Mouse (Mus musculus) heart, embryonic 12.5 days (tissue): Measurements from ENCODE around the gene Epha4. TPM values are rescaled to one million over a fixed set of nuclear protein-coding genes. Genes with fewer than 3 reads are reported as not detected.

Source experiments
- ATAC-seq: fragments of 200-750 bp; cut with Nextera tagmentation; 2 replicates; pipeline ENCODE4 v1.8.0; 2017; ENCODE audit warnings: moderate TSS enrichment, moderate library complexity; ENCODE audit not compliant: insufficient number of reproducible peaks, low FRiP score
- H3K27ac ChIP-seq: fragments of 300-500 bp; sonication (generic); 2 replicates; pipeline ENCODE4 v1.5.1; 2016; ENCODE audit warnings: mild to moderate bottlenecking, moderate library complexity; ENCODE audit not compliant: poor library complexity, severe bottlenecking
- H3K27me3 ChIP-seq: fragments of 300-500 bp; sonication (generic); replicated peaks from 2 replicates; pipeline ENCODE4 v1.6.1; 2016; ENCODE audit warnings: mild to moderate bottlenecking, moderate library complexity
- H3K36me3 ChIP-seq: fragments of 300-500 bp; sonication (generic); 2 replicates; pipeline ENCODE4 v1.6.1; 2016; ENCODE audit warnings: mild to moderate bottlenecking, moderate library complexity
- H3K4me1 ChIP-seq: fragments of 300-500 bp; sonication (generic); replicated peaks from 2 replicates; pipeline ENCODE4 v1.6.1; 2016; ENCODE audit warnings: mild to moderate bottlenecking
- H3K4me2 ChIP-seq: fragments of 300-500 bp; sonication (generic); 2 replicates; pipeline ENCODE4 v1.6.1; 2016; ENCODE audit warnings: mild to moderate bottlenecking, moderate library complexity
- H3K4me3 ChIP-seq: fragments of 300-500 bp; sonication (generic); 2 replicates; pipeline ENCODE4 v1.5.1; 2016; ENCODE audit warnings: mild to moderate bottlenecking
- H3K9ac ChIP-seq: fragments of 300-500 bp; sonication (generic); 2 replicates; pipeline ENCODE4 v1.6.1; 2016; ENCODE audit warnings: mild to moderate bottlenecking, moderate library complexity
- H3K9me3 ChIP-seq: fragments of 300-500 bp; sonication (generic); replicated peaks from 2 replicates; pipeline ENCODE4 v1.6.1; 2016; ENCODE audit warnings: mild to moderate bottlenecking, moderate library complexity
- WGBS: fragments of 180-500 bp; shearing (Covaris S2); methylation state at CpG from one replicate; pipeline ENCODE4 v1.1.7; 2016; 5-methylcytosine and 5-hydroxymethylcytosine counted together
- polyA plus RNA-seq: library from polyadenylated mRNA; unstranded; fragments of >200 nt; fragmentation: Nextera tagmentation; extraction: Ambion mirVana; gene quantifications from 2 replicates; pipeline ENCODE4 v1.2.1, GENCODE M21; 2016

Gene Epha4
- polyA plus RNA-seq, 1 experiment from 2014 or later = 6.2 TPM

GRCm38 (mm10) chr1:77525082-77525481, 10.2 kb upstream of the Epha4 start:
- H3K27ac ChIP-seq = no peak overlapping the region
- H3K9me3 ChIP-seq = no peaks in the 10 kb centered on the region
- H3K9ac ChIP-seq = no peak overlapping the region
- 0 out of 2 replicates have a peak, but pooled peaks cover 9% of the 10 kb centered on the region for H3K4me1 ChIP-seq
- H3K4me3 ChIP-seq = no peak overlapping the region
- H3K27me3 ChIP-seq = no peaks in the 10 kb centered on the region; the same call in 1 of the 2 replicates
- no peaks in the 10 kb centered on the region for H3K36me3 ChIP-seq
- 55% methylated on average over 8 of the region's 8 CpGs for WGBS
- no peak overlapping the region for H3K4me2 ChIP-seq
- ATAC-seq = no peak

- ATAC-seq = no peak
- Histone ChIP-seq H3K4me2 (no peak overlapping the region), H3K27me3 (no peaks in the 10 kb centered on the region; the same call in 1 of the 2 replicates), H3K27ac (no peak overlapping the region), H3K9me3 (no peaks in the 10 kb centered on the region), H3K9ac (no peak overlapping the region), H3K4me3 (no peak overlapping the region), H3K4me1 (0 out of 2 replicates have a peak, but pooled peaks cover 9% of the 10 kb centered on the region), H3K36me3 (no peaks in the 10 kb centered on the region)
- 76% methylated on average over 2 of the region's 2 CpGs for WGBS
Observed at GRCm38 (mm10) chr1:77523354-77523753, 8.5 kb upstream of the Epha4 start.

DNA sequence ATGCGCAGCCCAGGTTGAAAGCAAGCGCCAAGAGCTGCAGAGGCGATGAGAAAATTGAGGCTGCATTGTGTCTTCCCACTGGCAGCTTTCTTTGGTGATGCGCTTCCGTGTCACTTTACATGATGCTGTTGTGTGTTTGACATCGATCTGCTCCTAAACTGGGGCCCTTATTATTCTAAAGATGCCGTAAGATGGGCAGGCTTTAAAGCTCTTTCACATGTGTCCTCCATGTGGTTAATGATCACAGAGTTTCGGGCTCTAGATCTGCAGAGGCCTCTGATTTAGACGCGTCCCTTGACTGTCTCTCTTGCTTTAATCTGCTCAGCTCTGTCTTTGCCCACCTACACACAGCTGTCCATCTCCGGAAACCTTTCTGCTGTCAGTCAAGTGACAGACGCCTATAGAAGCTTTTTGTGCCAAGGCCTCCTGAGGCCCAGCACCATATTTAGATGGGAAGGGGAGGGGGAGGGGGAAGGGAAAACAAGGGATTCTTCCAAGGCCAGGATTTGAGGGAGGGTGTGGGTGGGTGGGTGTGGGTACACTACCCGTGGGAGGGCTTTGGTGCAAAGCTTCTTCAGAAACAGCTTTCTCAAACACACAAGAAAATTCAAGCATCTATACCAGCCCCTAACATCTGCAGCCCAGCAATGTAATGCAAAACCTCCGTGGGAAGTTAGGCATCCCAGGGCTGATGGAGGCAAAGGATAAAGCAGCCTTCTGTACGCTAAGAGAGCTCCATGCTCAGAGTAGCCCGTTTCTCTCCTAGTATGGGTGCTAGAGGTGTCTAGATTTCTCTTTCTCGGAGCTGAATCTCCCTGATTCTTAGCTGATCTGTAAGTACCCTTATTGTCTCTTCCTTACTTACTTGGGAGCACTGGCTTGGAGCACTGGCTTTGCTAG, 7.0 kb upstream of the Epha4 start:
- Histone ChIP-seq H3K27me3 (peaks cover 9% of the 10 kb centered on the region), H3K4me3 (no peak overlapping the region), H3K9ac (no peak overlapping the region), H3K9me3 (no peaks in the 10 kb centered on the region), H3K4me1 (0 out of 2 replicates have a peak, but pooled peaks cover 9% of the 10 kb centered on the region), H3K4me2 (peak overlapping the region; percentile 52), H3K36me3 (no peaks in the 10 kb centered on the region), H3K27ac (no peak overlapping the region)
- WGBS = 30% methylated on average over 17 of the region's 17 CpGs
- ATAC-seq = no peak

DNA sequence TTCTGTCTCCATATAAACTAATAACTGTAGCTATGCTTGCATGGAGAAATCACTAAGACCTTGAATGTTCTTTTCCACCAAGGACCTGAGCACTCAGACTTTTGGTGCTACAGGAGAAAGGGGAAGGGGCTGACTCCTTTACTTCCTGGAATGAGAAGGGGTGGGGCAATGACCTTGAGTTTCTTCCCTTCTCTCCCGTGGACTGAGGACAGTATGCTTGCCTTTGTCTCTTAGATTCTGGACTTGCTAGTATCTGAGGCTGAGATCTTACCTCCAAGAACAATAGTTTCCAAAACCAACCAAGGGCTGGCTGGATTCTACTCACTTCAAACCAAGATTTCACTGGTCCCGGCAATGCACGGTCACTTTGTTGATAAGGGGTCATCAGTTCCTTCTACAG, 3.8 kb upstream of the Epha4 start:
- 55% methylated on average over 3 of the region's 3 CpGs for WGBS
- no peak overlapping the region for H3K27ac ChIP-seq
- no peak overlapping the region for H3K4me2 ChIP-seq
- peaks cover 9% of the 10 kb centered on the region for H3K27me3 ChIP-seq
- H3K9ac ChIP-seq = no peak overlapping the region
- ATAC-seq = no peak
- no peak overlapping the region for H3K4me3 ChIP-seq
- no peaks in the 10 kb centered on the region for H3K9me3 ChIP-seq
- H3K36me3 ChIP-seq = no peaks in the 10 kb centered on the region
- peaks cover 14% of the 10 kb centered on the region; the same call in 1 of the 2 replicates for H3K4me1 ChIP-seq

DNA sequence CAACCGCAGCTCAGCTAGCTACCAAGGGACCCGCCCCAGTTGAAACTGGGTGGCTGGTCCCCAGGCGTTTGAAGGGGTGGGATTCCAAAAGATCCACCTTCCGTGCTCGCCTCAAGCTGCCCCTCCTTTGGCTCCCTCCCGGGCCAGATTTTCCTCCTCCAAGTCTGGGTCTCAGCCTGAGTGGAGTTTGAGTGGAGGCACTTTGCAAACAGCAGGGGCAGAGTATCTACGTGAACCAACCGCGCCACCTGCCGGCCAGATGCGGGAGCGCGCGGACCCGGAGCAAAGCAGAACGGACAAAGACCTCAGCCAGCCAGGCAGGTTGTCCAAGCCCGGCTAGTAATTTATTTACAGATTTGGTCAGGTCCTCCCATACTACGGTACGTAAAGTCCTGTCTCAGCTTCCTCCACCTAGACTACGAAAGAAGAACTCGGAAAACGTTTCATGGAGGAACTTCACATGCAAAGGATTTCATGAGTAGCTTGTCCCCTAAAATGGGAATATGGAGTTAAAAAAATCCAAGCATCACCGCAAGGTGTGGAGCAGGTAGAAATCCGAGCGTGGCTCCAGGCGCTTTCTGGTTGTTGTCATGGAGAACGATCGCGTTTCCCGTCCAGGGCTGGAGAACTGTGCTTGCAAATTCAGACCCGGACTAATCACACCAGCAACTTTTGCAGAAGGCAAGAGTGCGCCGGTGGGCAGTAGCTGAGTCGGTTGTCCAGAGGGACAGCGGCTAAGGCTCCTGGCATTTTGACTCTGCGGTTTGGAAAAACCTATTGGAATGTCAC, 1.5 kb upstream of the Epha4 start:
- H3K4me2 ChIP-seq = peak overlapping the region; percentile 94
- peaks cover 22% of the 10 kb centered on the region for H3K4me1 ChIP-seq
- H3K27ac ChIP-seq = no peak overlapping the region
- peak; percentile 41 for ATAC-seq
- H3K9ac ChIP-seq = peak overlapping the region; percentile 61
- WGBS = 2% methylated on average over 36 of the region's 36 CpGs
- peaks cover 9% of the 10 kb centered on the region for H3K27me3 ChIP-seq
- no peaks in the 10 kb centered on the region for H3K9me3 ChIP-seq
- H3K4me3 ChIP-seq = peak overlapping the region; percentile 67
- H3K36me3 ChIP-seq = no peaks in the 10 kb centered on the region

DNA sequence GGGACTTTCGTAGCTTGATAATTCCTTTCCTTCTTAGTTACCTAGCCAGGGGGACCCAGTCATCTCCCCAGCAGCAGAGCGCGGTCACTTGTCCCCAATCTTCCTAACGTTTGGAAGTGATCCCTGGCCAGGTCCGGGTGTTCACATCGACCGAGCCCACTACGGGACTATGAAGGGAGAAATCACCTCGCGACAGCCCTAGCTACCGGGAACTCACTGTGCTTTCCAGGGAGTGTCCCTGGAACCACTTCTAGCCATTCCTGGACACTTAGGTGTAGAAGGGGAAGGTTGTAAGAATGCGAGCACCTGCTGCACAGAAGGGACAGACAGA, 728 bp upstream of the Epha4 start:
- peak overlapping the region; percentile 94 for H3K4me2 ChIP-seq
- no peak for ATAC-seq
- no peak overlapping the region for H3K27ac ChIP-seq

DNA sequence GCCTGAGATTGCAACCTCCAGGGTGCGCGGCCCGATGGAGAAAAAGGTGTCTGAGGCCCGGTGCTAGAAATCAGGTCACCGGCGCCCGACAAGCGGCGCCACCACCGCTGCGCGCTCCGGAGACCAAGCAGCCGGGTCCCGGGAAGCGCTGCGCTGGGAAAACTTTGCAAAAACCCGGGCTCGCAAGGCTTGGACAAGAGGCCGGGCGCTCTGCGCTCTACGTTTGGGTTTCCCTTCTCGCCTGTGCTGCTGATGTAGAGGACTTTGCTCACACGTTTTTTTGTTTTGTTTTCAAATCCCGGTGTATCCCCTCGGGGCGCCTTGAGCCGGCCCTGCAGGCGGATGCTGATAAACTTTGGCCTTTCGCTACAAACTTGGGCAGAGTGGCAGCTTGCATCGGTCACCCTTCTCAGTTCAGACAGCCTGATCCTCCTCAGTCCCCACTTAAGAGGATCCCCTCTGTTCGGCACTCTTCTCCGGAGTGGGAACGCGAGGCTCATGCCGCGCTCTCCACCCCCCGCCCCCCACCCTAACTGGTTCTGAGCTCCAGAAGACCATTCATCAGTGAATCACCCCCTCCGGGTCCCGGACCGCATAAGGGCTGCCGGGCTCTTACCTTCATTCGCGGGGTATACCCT, 444 bp downstream of the Epha4 start:
- Histone ChIP-seq H3K9me3 (no peaks in the 10 kb centered on the region), H3K27me3 (peaks cover 9% of the 10 kb centered on the region), H3K4me2 (peak overlapping the region; percentile 94), H3K27ac (peak overlapping the region; percentile 17; the same call in 1 of the 2 replicates), H3K36me3 (no peaks in the 10 kb centered on the region), H3K4me1 (peaks cover 22% of the 10 kb centered on the region), H3K9ac (peak overlapping the region; percentile 78), H3K4me3 (peak overlapping the region; percentile 67)
- ATAC-seq = peak; percentile 13
- WGBS = 0% methylated on average over 45 of the region's 45 CpGs

More for the DNA sequence above, 728 bp upstream of the Epha4 start:
- Histone ChIP-seq H3K9me3 (no peaks in the 10 kb centered on the region), H3K4me3 (peak overlapping the region; percentile 67), H3K27me3 (peaks cover 9% of the 10 kb centered on the region), H3K4me1 (peaks cover 22% of the 10 kb centered on the region), H3K36me3 (no peaks in the 10 kb centered on the region), H3K9ac (peak overlapping the region; percentile 61)
- WGBS = 0% methylated on average over 12 of the region's 12 CpGs

GRCm38 (mm10) chr1:77513959-77514324, 946 bp downstream of the Epha4 start:
- peaks cover 9% of the 10 kb centered on the region for H3K27me3 ChIP-seq
- peak overlapping the region; percentile 94 for H3K4me2 ChIP-seq
- H3K4me3 ChIP-seq = peak overlapping the region; percentile 67
- H3K27ac ChIP-seq = no peak overlapping the region
- no peaks in the 10 kb centered on the region for H3K36me3 ChIP-seq
- no peak for ATAC-seq
- H3K4me1 ChIP-seq = peaks cover 22% of the 10 kb centered on the region
- WGBS = under 1% methylated on average over 9 of the region's 9 CpGs
- no peaks in the 10 kb centered on the region for H3K9me3 ChIP-seq
- H3K9ac ChIP-seq = peak overlapping the region; percentile 78

GRCm38 (mm10) chr1:77513411-77513941, 1.4 kb downstream of the Epha4 start:
- Histone ChIP-seq H3K27ac (no peak overlapping the region), H3K4me1 (peaks cover 22% of the 10 kb centered on the region), H3K9ac (peak overlapping the region; percentile 78), H3K9me3 (no peaks in the 10 kb centered on the region), H3K27me3 (peaks cover 9% of the 10 kb centered on the region), H3K4me2 (peak overlapping the region; percentile 94), H3K36me3 (no peaks in the 10 kb centered on the region), H3K4me3 (peak overlapping the region; percentile 67)
- 0 out of 2 replicates have a peak, but pooled peaks have one; percentile 13 for ATAC-seq
- 1% methylated on average over 27 of the region's 27 CpGs for WGBS

DNA sequence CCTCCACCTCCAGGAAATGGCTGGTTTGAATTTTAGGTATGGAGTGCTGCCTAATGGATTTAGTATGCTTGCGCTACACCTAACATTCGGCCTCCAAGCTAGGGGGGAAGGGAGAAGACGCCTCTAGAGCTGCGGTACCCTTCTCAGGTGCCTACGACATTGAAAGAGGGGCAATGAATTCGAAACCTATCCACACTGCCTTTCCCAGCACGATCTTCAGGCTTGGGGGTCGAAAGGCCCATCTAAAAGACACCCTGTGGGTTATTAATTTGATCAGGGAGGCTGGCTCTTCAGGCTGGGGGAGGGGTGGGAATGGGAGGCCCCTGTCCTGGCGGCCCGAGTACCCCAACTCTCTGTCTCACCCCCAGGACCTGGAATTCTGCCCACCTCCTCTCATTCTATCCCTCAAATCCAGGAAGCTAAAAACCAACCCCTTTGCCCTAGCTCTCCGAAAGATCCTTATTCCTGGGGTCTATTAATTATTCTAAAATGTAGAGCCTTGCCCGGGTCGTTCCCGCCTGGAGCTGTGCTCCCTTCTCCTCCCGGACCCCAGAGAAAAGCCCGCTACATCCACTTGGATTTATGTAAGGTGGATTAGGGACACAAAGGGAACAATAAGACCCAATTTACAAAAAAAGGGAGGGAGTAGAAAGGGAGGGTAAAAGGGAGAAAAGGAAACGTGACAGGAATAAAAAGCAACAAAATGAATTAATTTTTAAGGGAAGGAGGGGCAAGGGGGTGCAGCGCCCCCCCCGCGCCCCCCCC, 2.3 kb downstream of the Epha4 start:
- Histone ChIP-seq H3K27ac (no peak overlapping the region), H3K9ac (peak overlapping the region; percentile 66), H3K27me3 (peaks cover 6% of the 10 kb centered on the region), H3K4me3 (peak overlapping the region; percentile 67), H3K4me1 (peaks cover 22% of the 10 kb centered on the region), H3K36me3 (no peaks in the 10 kb centered on the region), H3K9me3 (no peaks in the 10 kb centered on the region), H3K4me2 (peak overlapping the region; percentile 94)
- WGBS = 7% methylated on average over 20 of the region's 20 CpGs
- no peak for ATAC-seq
